Mouse (Mus musculus): ENCODE data around the gene Agmo.

DNA sequence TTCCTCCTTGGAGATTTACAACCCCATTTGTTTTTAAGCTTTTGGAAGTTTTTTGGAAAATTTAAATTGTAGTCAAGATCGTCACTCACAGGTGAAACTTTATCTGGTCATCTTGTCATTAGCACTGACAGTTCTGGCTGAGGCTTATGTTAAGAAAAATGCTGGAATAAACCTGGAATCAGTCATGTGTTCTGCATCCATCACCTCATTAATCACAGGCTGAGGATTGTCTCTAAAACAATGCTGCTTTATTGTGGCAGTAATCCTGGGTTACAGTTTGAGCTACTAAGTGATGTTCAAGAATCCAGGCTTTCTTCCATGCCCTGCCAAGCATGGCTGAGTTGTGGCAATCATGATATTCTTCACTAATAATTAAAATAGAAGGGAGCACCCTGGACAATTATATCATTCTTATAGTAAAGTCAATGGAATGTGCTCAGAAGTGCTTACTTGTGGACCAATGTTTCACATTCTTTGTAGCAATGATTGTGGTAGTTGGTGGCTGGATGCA lies 65.6 kb downstream of the Agmo start:
- no peak for TF ChIP-seq CTCF (IDR thresholded peaks at IDR 0.05; ENCODE audit: control insufficient read depth, insufficient read depth, insufficient replicate concordance, low read depth, low read length)
- TF ChIP-seq POLR2A (IDR thresholded peaks at IDR 0.05; ENCODE audit: control insufficient read depth, low read depth, low read length): no peak

Measured in testis, adult 2 months (tissue).